Mouse (Mus musculus): ENCODE results near the gene Chmp1a. TPM values are rescaled to one million over a fixed set of nuclear protein-coding genes. Genes with fewer than 3 reads are reported as not detected.
"Not testable (repeated sequence)": the region's sequence is repeated elsewhere in the genome, so short reads cannot be mapped to it uniquely, and the experiment has no call there.

The Chmp1a gene
- polyA plus RNA-seq, 1 experiment, result 88.7 TPM

DNA sequence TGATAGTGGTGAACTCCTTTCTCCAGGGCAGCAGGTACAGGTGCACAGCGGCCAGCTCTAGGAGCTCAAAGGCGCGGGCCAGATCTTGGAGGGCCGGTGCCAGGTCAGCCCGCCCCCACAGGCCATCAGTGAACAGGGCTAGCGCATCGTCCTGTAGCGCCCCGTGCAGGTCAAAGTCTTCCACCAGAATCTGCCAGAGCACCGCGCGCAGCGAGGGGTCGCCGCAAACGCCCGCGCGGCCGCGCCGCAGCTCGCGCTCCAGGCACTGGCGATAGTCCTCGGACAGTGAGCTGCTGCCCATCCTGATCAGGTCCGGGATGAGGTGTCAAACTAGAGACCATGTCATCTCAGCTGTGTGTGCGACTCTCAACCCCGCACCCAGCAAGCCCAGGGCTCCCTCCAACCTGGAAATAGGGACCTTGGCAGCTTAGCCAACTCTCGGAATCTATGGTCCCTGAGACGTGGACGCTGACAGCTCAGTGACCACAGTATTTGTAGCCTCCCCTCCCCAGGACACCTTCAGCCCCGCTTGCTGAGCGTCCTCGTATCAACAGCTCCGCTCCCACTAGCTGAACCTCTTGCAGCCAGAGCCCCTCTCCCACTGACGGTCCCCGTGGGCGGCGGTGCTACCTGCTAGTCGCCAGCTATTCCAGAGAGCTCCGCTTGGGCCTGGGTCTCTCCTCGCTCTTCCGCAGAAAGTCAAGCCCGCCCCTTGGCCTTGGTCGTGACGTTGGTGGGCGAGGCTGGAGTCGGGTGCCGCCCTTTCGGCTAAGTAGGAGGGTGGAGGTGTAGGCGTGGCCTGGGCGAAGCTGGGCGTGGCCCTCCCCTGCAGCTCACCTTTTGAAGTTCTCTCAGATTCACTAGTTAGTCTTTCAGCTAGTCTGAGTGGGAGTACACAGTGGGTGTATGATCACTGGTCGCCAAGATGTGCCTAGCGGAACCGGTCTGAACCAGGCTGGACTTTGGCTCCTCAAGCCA lies 23.2 kb upstream of the Chmp1a start, which contains the start of gene Spata2l:
TSS of gene Spata2l (minus strand) at position 714 of the 978 bp plus-strand sequence.
- H3K27ac ChIP-seq (ENCODE audit: control insufficient read depth, insufficient read depth, low read depth, low read length, poor library complexity), result no peak within 1 kb of the TSS
- TF ChIP-seq CTCF (IDR thresholded peaks at IDR 0.05; ENCODE audit: control insufficient read depth, insufficient read depth, low read length), result 0 out of 2 replicates have a peak, but pooled peaks have one; percentile 1
- TF ChIP-seq POLR2A (IDR thresholded peaks at IDR 0.05; ENCODE audit: borderline replicate concordance, control insufficient read depth, low read depth, low read length), result peak; percentile 57; the same call in 1 of the 2 replicates

GRCm38 (mm10) chr8:123234918-123235519 lies 22.5 kb upstream of the Chmp1a start:
- H3K4me1 ChIP-seq (ENCODE audit: control insufficient read depth, insufficient read depth, low read length), result peaks cover 2% of the 10 kb centered on the region; the same call in 1 of the 2 replicates
- no peak overlapping the region for H3K27ac ChIP-seq (ENCODE audit: control insufficient read depth, insufficient read depth, low read depth, low read length, poor library complexity)
- peak overlapping the region; percentile 86 for H3K4me3 ChIP-seq (replicated peaks; ENCODE audit: control insufficient read depth, low read depth, low read length)
- TF ChIP-seq POLR2A (IDR thresholded peaks at IDR 0.05; ENCODE audit: borderline replicate concordance, control insufficient read depth, low read depth, low read length) (no peak), CTCF (IDR thresholded peaks at IDR 0.05; ENCODE audit: control insufficient read depth, insufficient read depth, low read length) (no peak)
- 35% methylated on average over 13 of the region's 13 CpGs for WGBS

More for the DNA sequence above, 23.2 kb upstream of the Chmp1a start, which contains the start of gene Spata2l:
- peak within 1 kb of the TSS; percentile 86 for H3K4me3 ChIP-seq (replicated peaks; ENCODE audit: control insufficient read depth, low read depth, low read length)
- 3% methylated on average over 57 of the region's 57 CpGs for WGBS
- peaks cover 2% of the 10 kb centered on the region; the same call in 1 of the 2 replicates for H3K4me1 ChIP-seq (ENCODE audit: control insufficient read depth, insufficient read depth, low read length)

DNA sequence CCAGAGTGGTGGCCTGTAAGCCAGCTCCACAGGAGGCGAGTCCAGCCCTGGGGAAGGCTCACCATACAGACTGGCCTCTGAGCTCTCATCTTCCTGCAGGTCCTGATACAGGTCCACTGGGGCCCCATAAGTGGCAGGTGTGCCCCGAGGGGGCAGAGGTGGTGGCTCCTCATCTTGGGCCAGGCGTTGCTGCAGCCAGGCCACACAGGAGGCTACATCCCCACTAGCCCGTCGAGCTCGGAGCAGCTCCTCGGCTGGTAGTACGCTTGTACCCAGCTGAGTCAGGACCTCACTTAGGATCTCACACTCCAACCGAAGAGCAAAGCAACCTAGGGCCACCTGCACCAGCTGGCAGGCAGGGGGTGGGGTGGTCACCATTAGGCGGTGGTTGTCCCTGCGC lies 21.2 kb upstream of the Chmp1a start:
- Histone ChIP-seq H3K27ac (ENCODE audit: control insufficient read depth, insufficient read depth, low read depth, low read length, poor library complexity) (no peak overlapping the region), H3K4me3 (replicated peaks; ENCODE audit: control insufficient read depth, low read depth, low read length) (no peak overlapping the region), H3K4me1 (ENCODE audit: control insufficient read depth, insufficient read depth, low read length) (peaks cover 2% of the 10 kb centered on the region; the same call in 1 of the 2 replicates)
- WGBS, result 83% methylated on average over 11 of the region's 11 CpGs
- no peak for TF ChIP-seq CTCF (IDR thresholded peaks at IDR 0.05; ENCODE audit: control insufficient read depth, insufficient read depth, low read length)
- no peak for TF ChIP-seq POLR2A (IDR thresholded peaks at IDR 0.05; ENCODE audit: borderline replicate concordance, control insufficient read depth, low read depth, low read length)

- TF ChIP-seq CTCF (IDR thresholded peaks at IDR 0.05; ENCODE audit: control insufficient read depth, insufficient read depth, low read length) (no peak), POLR2A (IDR thresholded peaks at IDR 0.05; ENCODE audit: borderline replicate concordance, control insufficient read depth, low read depth, low read length) (no peak)
- Histone ChIP-seq H3K27ac (ENCODE audit: control insufficient read depth, insufficient read depth, low read depth, low read length, poor library complexity) (no peak overlapping the region), H3K4me1 (ENCODE audit: control insufficient read depth, insufficient read depth, low read length) (peaks cover 2% of the 10 kb centered on the region; the same call in 1 of the 2 replicates), H3K4me3 (replicated peaks; ENCODE audit: control insufficient read depth, low read depth, low read length) (no peak overlapping the region)
- 79% methylated on average over 13 of the region's 13 CpGs for WGBS
These were observed 20.7 kb upstream of the Chmp1a start for GRCm38 (mm10) chr8:123233300-123233699.

GRCm38 (mm10) chr8:123232553-123232952 lies 20.0 kb upstream of the Chmp1a start:
- Histone ChIP-seq H3K4me3 (replicated peaks; ENCODE audit: control insufficient read depth, low read depth, low read length) (no peak overlapping the region), H3K4me1 (ENCODE audit: control insufficient read depth, insufficient read depth, low read length) (peaks cover 2% of the 10 kb centered on the region; the same call in 1 of the 2 replicates), H3K27ac (ENCODE audit: control insufficient read depth, insufficient read depth, low read depth, low read length, poor library complexity) (no peak overlapping the region)
- WGBS, result 65% methylated on average over 7 of the region's 7 CpGs
- no peak for TF ChIP-seq CTCF (IDR thresholded peaks at IDR 0.05; ENCODE audit: control insufficient read depth, insufficient read depth, low read length)
- no peak for TF ChIP-seq POLR2A (IDR thresholded peaks at IDR 0.05; ENCODE audit: borderline replicate concordance, control insufficient read depth, low read depth, low read length)

DNA sequence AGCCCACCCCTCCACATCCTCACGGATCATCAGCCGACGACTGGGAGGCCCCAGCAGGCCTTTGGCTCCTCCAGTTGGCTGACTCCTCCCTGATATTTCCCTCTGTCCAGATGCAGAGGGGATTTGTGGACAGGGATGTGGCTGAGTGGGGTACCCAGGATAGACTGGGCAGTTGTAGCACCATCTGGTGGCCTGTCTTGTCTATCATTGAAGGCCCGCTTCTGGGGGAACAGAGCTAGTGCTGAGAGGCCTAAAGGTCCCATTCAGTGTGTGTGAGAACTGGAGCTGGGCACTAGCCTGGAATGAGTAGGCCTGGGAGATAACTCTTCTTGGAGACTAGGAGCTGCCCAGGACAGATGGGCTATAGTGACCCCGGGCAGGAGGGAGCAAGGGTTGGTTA lies 19.2 kb upstream of the Chmp1a start:
- Histone ChIP-seq H3K4me1 (ENCODE audit: control insufficient read depth, insufficient read depth, low read length) (peaks cover 2% of the 10 kb centered on the region; the same call in 1 of the 2 replicates), H3K4me3 (replicated peaks; ENCODE audit: control insufficient read depth, low read depth, low read length) (no peak overlapping the region), H3K27ac (ENCODE audit: control insufficient read depth, insufficient read depth, low read depth, low read length, poor library complexity) (no peak overlapping the region)
- no peak for TF ChIP-seq POLR2A (IDR thresholded peaks at IDR 0.05; ENCODE audit: borderline replicate concordance, control insufficient read depth, low read depth, low read length)
- no peak for TF ChIP-seq CTCF (IDR thresholded peaks at IDR 0.05; ENCODE audit: control insufficient read depth, insufficient read depth, low read length)
- WGBS, result 75% methylated on average over 5 of the region's 5 CpGs

DNA sequence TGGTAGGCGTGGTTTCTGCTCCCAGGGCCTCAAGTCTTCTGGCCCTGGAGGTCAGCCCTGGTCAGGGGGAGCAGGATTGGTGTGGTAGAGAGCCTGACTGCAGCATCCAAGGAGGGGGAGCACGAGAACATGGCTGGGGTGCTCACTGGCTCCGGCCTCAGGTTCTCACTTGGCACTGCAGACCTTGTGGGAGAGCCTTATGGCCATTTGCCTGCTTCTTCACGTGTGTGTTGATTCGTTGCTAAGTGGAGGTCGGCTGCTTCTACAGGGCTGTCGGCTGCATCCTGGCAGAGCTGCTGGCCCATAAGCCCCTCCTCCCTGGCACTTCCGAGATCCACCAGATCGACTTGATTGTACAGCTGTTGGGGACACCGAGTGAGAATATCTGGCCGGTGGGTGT lies 17.8 kb upstream of the Chmp1a start:
- WGBS, result 75% methylated on average over 11 of the region's 11 CpGs
- not testable (repeated sequence) for H3K4me1 ChIP-seq (ENCODE audit: control insufficient read depth, insufficient read depth, low read length); H3K4me3 ChIP-seq (replicated peaks; ENCODE audit: control insufficient read depth, low read depth, low read length); H3K27ac ChIP-seq (ENCODE audit: control insufficient read depth, insufficient read depth, low read depth, low read length, poor library complexity)

DNA sequence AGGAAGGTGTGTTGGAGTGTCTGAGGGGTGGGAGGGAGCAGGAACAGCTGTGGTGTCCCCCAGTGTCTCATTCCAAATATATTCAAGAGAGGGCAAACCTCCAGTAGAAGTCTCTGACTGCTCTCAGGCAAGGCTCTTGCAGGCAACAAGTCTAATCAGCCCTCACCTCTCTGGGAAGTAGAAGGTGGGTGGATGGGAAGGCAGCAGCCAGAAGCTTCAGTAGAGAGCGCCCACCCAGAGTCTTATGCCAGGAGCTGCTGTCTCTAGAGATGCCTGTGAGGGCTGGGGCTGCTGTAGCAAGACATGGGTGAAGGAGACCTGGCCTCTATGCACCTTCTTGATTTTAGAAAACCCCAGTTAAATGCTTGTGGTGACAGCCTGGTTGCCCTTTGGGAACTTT lies 15.9 kb upstream of the Chmp1a start:
- Histone ChIP-seq H3K27ac (ENCODE audit: control insufficient read depth, insufficient read depth, low read depth, low read length, poor library complexity) (no peak overlapping the region), H3K4me3 (replicated peaks; ENCODE audit: control insufficient read depth, low read depth, low read length) (no peak overlapping the region), H3K4me1 (ENCODE audit: control insufficient read depth, insufficient read depth, low read length) (peaks cover 2% of the 10 kb centered on the region; the same call in 1 of the 2 replicates)
- WGBS, result 82% methylated on average over 1 of the region's 1 CpGs
- no peak for TF ChIP-seq CTCF (IDR thresholded peaks at IDR 0.05; ENCODE audit: control insufficient read depth, insufficient read depth, low read length)
- TF ChIP-seq POLR2A (IDR thresholded peaks at IDR 0.05; ENCODE audit: borderline replicate concordance, control insufficient read depth, low read depth, low read length), result no peak
